Mouse (Mus musculus) v-Abl transformed pro-B cells (cell line): ENCODE results near the gene Plekhm3.

Experiments used
- in situ Hi-C, 2 experiments: fragments of 400-800 bp; cut with MboI; formaldehyde crosslinking; loops; one replicate each; pipeline ENCODE4 v1.15.1; 2025; ENCODE audit not compliant: unreplicated experiment in 2 of 2

Gene Plekhm3

GRCm38 (mm10) chr1:64930124-64930523 lies 26.5 kb downstream of the Plekhm3 start:
- in situ Hi-C loops, result no loop called here

- in situ Hi-C loops, result loop anchor here (5.0 to 10.0 kb wide), 2 partner anchors 53 to 315 kb away; partner anchors contain the start of gene Mettl21a (in 1 of the 2)
Measured at GRCm38 (mm10) chr1:64929673-64930072, 27.0 kb downstream of the Plekhm3 start.

GRCm38 (mm10) chr1:64928542-64928941 lies 28.1 kb downstream of the Plekhm3 start:
- in situ Hi-C loops, result loop anchor here (5.0 to 10.0 kb wide), 2 partner anchors 54 to 314 kb away; partner anchors contain the start of gene Mettl21a (in 1 of the 2)

GRCm38 (mm10) chr1:64927437-64928274 lies 29.0 kb downstream of the Plekhm3 start:
- in situ Hi-C loops, result loop anchor here (5.0 to 10.0 kb wide), 2 partner anchors 55 to 313 kb away; partner anchors contain the start of gene Mettl21a (in 1 of the 2)

GRCm38 (mm10) chr1:64925594-64925993 lies 31.0 kb downstream of the Plekhm3 start:
- in situ Hi-C loops, result loop anchor here (5.0 to 10.0 kb wide), 2 partner anchors 57 to 311 kb away; partner anchors contain the start of gene Mettl21a (in 1 of the 2)

DNA sequence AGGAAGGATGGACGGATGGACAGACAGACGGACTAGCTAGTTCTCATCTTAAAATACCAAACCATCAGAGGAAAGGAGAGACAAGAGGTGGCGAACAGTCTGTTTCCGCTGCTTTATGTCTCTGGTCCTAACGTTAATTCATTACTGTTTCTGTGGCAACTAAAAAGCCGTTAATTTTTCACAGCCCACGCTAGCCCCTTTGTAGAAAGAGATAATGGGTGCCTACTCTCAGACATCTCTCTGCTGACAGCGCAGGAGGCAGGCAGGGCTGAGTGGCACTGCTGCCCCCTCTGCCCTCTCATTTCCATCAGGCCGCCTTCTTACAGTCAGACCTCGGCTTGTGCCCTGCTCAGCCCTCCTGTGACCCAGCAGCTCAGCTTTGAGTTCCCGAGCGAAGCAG lies 32.3 kb downstream of the Plekhm3 start:
- in situ Hi-C loops, result loop anchor here in 1 of 2 experiments (5.0 to 10.0 kb wide), 3 partner anchors 68 to 309 kb away; partner anchors contain the start of gene Mettl21a

DNA sequence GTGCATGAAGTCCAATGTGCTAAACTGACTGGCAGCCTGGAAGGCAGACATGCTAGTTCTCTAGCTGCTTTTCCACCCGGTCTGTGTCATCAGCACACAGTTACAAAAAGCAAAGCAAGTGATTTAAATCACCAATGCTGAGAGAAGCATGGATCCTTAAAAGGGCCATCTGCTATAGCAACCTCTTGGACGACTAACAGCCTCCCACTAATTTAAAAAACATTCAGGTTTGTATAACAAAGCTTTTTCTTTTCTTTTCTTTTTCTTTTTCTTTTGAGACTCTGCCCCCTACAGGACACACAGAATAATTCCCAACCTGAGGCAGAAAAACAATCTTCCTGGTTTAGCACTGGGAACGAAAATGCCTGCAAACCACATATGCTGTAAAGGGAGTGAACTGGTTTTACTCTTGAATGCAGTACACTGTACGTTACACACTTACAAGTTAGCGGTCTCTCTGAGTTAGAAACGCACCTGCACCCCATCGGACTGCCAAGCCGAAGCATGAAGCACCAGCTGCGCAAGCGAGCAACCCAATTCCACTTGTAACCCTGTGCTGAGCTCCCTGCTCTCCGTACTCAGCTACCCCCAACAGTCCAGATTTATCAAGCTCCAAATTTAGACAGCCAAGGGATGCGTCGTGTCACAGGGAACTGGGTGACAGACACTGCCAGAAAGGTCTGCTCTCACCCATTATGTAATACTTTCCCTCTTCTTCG lies 37.7 kb downstream of the Plekhm3 start:
- in situ Hi-C loops, result loop anchor here in 1 of 2 experiments (5.0 kb wide), 1 partner anchor 202 kb away; no protein-coding TSS in a partner anchor

GRCm38 (mm10) chr1:64917966-64918365 lies 38.7 kb downstream of the Plekhm3 start:
- in situ Hi-C loops, result loop anchor here in 1 of 2 experiments (5.0 kb wide), 1 partner anchor 201 kb away; no protein-coding TSS in a partner anchor

- in situ Hi-C loops, result loop anchor here in 1 of 2 experiments (5.0 kb wide), 1 partner anchor 200 kb away; no protein-coding TSS in a partner anchor
Measured at GRCm38 (mm10) chr1:64916884-64917507, 39.6 kb downstream of the Plekhm3 start.

DNA sequence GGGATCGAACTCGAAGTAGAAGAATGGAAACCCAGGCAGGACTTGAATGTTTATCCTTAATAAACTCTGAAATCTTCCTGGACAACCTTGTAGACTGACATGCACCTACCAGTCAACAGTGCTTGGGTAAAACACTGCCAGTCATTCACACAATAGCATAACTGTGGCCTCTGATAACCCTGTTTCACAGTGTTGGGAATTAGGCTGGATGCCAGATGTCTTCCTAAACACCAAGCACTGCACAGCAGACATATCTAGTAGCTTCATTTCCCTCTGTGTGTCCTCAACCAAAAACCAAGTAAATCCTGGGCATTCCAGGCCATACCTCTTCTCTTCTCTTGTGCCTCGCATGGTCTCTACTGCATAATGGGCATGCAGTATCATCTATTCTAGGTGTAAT lies 42.3 kb downstream of the Plekhm3 start:
- in situ Hi-C loops, result no loop called here

- in situ Hi-C loops, result no loop called here
Measured at GRCm38 (mm10) chr1:64907740-64908139, 48.9 kb downstream of the Plekhm3 start.

DNA sequence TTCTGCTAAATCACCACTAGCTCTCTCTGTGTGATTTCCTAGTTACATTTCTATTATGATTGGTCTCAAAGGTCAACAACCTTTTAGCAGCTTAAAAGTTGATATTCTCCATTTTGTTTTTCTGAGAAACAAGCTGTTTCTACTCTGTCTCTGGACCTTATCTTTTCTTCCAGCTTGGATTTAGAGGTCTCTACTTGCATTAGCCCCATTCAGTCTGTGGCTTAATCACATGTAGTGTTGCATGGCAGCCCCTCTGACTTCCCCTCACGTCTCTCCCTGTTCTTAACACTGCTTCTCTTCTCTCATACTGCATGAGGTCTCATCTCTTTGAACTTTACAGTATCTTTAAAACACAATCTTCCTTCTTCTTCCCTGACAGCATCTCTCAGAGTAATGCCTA lies 50.4 kb downstream of the Plekhm3 start:
- in situ Hi-C loops, result no loop called here

DNA sequence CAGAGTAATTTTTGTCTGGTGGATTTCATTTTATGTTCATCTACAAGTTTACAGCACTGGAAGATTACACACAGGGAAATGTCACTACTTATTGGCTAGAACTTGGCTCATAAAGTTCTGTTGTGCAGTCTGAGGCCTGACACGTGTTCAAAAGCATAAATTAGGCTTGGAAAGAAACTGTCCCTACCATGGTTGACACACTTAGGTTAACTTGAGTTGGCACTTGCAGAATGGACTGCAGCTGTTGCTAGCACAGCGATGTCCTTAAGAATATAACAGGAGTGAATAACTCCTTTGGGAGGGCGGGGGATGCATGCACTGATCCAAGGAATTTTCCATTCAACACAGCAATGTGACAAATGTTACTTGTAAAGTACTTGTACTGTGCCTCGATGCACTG lies 53.2 kb downstream of the Plekhm3 start:
- in situ Hi-C loops, result no loop called here

- in situ Hi-C loops, result no loop called here
Measured at GRCm38 (mm10) chr1:64902804-64903203, 53.8 kb downstream of the Plekhm3 start.

GRCm38 (mm10) chr1:64899763-64900162 lies 56.9 kb downstream of the Plekhm3 start:
- in situ Hi-C loops, result no loop called here

GRCm38 (mm10) chr1:64897485-64897884 lies 59.1 kb downstream of the Plekhm3 start:
- in situ Hi-C loops, result no loop called here

GRCm38 (mm10) chr1:64893806-64894205 lies 62.8 kb downstream of the Plekhm3 start:
- in situ Hi-C loops, result no loop called here

GRCm38 (mm10) chr1:64891332-64891731 lies 65.3 kb downstream of the Plekhm3 start:
- in situ Hi-C loops, result no loop called here

DNA sequence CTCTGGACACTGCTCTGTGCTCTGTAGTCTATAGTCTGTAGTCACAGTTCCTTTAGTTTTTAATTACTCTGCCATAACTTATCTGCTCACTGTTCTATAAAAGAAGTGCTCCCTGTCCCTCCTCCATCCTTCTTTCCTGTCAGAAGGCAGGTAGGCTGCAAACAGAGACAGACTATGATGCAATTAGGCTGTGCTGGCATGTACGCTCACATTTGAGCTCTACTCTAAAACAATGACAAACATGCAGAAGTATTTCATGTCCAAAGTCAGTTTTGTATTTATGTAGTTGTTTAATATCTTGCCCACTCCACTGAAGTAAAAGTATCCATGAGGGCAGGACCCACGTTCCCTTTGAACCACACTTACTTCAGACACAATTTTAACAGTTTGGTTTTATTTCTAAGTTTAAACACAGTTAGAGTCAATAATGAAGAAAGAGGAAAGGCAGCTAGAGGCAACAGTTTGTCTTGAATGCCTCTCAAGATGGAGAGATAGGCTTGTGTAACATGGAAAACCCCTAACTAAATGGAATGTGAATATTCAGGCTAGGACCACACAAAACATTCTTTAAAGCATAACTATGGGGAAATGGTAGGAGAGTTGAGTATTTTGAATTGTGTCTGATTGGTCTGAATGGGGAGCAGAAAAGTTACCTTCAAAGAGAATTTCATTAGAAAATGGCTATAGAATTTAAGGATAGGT lies 69.0 kb downstream of the Plekhm3 start:
- in situ Hi-C loops, result no loop called here

GRCm38 (mm10) chr1:64886718-64887117 lies 69.9 kb downstream of the Plekhm3 start:
- in situ Hi-C loops, result no loop called here
